ENCODE assay signal across 23 mouse cellular contexts in the genomic region with DNA sequence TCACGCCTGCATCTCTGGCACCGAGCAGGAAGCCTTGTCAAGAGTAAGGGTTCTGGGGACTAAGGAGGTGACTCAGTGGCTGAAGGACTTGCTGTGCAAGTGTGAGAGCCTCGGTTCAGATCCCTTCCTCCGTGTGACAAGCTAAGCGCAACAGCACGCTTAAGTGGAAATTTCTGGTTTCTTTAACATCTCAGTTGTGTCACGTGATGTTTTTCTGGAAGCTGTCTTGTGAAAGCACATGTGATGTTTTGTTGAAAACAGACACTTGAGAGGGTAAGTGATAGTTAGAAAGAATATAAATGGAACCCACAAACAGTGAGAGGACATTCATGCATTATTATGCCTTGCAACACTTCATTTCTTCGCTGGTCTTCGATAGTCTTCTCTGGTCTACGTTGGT. TPM values are rescaled to one million over a fixed set of nuclear protein-coding genes. Genes with fewer than 3 reads are reported as not detected.
DNase-seq lines count a peak whose midpoint lies in the region; ATAC-seq and TF ChIP-seq lines count a peak whose summit lies in the region.
"Had no signal": no experiment of that assay in that cellular context is flagged by ENCODE, and none has a peak within 500 bp of the region (broad histone marks: within the 10 kb centered on the region; RNA-seq: fewer than 3 reads in every experiment).

No protein-coding gene starts in this region.

- no peaks in the 10 kb centered on the region for H3K27me3 ChIP-seq in testis, adult 2 months (ENCODE audit: control insufficient read depth, insufficient read depth, low read length)
- H3K27me3 ChIP-seq in CH12.LX (replicated peaks): no peaks in the 10 kb centered on the region
- no peaks in the 10 kb centered on the region for H3K27me3 ChIP-seq in splenic B cell, adult 2 months (ENCODE audit: control insufficient read depth, insufficient read depth, low read length, poor library complexity, severe bottlenecking)
- H3K27me3 ChIP-seq: embryonic facial prominence, embryonic 12.5 days; Patski had no signal

- H3K27ac ChIP-seq in testis, adult 2 months (ENCODE audit: control insufficient read depth, insufficient read depth, low read depth, low read length): peak overlapping the region; percentile 48
- H3K27ac ChIP-seq in CH12.LX (ENCODE audit: insufficient read depth, low read depth): no peak overlapping the region
- H3K27ac ChIP-seq: embryonic facial prominence, embryonic 10.5 days; embryonic facial prominence, embryonic 12.5 days had no signal

- ATAC-seq in megakaryocyte progenitor cell, adult 5-6 weeks (replicated peaks; ENCODE audit: poor library complexity): no peak
- ATAC-seq: activated CD4-positive, CD25-positive, alpha-beta regulatory T cell, adult 4 months; CD4-positive, CD25-positive, alpha-beta regulatory T cell, adult 4 months; forebrain, embryonic 14.5 days; forebrain, embryonic 16.5 days; Patski had no signal

- no peak overlapping the region for H3K4me3 ChIP-seq in testis, adult 2 months (ENCODE audit: control insufficient read depth, low read depth, low read length)
- H3K4me3 ChIP-seq in CH12.LX (replicated peaks in 1 of 3; ENCODE audit: low read depth in 2 of 3, low read length in 2 of 3, poor library complexity in 1 of 3): no peak overlapping the region
- H3K4me3 ChIP-seq: embryonic facial prominence, embryonic 10.5 days; embryonic facial prominence, embryonic 12.5 days had no signal

- no peak for TF ChIP-seq CTCF in testis, adult 2 months (IDR thresholded peaks at IDR 0.05; ENCODE audit: control insufficient read depth, insufficient read depth, insufficient replicate concordance, low read depth, low read length)
- TF ChIP-seq CTCF in CH12.LX (conservative IDR thresholded peaks at IDR 0.05 in 1 of 2, IDR thresholded peaks at IDR 0.05 in 1 of 2; ENCODE audit: low read depth in 2 of 2, low read length in 2 of 2): no peak

- no peak for TF ChIP-seq EP300 in CH12.LX (IDR thresholded peaks at IDR 0.05; ENCODE audit: low read length)

- no peak for TF ChIP-seq RAD21 in CH12.LX (IDR thresholded peaks at IDR 0.05; ENCODE audit: low read depth, low read length)

- no peak for TF ChIP-seq POLR2A in testis, adult 2 months (IDR thresholded peaks at IDR 0.05; ENCODE audit: control insufficient read depth, low read depth, low read length)
- TF ChIP-seq POLR2A in CH12.LX (IDR thresholded peaks at IDR 0.05; ENCODE audit: low read depth, low read length): no peak

- no peak overlapping the region for H3K9ac ChIP-seq in CH12.LX (ENCODE audit: insufficient read depth, low read depth)
- H3K9ac ChIP-seq: embryonic facial prominence, embryonic 12.5 days had no signal

- dilution Hi-C loops in CH12.LX (cut with MboI; ENCODE audit: extremely low pct_ligation_motif_present, extremely low pct_unique_long_range_greater_than_20kb, low sequenced_read_pairs): no loop called here

- H3K4me1 ChIP-seq in testis, adult 2 months (ENCODE audit: control insufficient read depth, insufficient read depth, low read length): peaks cover 5% of the 10 kb centered on the region
- H3K4me1 ChIP-seq in CH12.LX (ENCODE audit: control insufficient read depth in 1 of 2, insufficient read depth in 2 of 2): peaks cover 16 to 53% of the 10 kb centered on the region in 2 experiments
- H3K4me1 ChIP-seq: embryonic facial prominence, embryonic 12.5 days had no signal

- H3K79me2 ChIP-seq in CH12.LX (replicated peaks; ENCODE audit: control insufficient read depth, extremely low read depth, insufficient read depth, poor library complexity, severe bottlenecking): no peaks in the 10 kb centered on the region

- no peak overlapping the region for H3K4me2 ChIP-seq in CH12.LX (ENCODE audit: insufficient read depth, low read depth, poor library complexity, severe bottlenecking)
- H3K4me2 ChIP-seq: embryonic facial prominence, embryonic 12.5 days had no signal

- no peaks in the 10 kb centered on the region for H3K9me3 ChIP-seq in CH12.LX (replicated peaks; ENCODE audit: low read length)
- H3K9me3 ChIP-seq: embryonic facial prominence, embryonic 10.5 days; embryonic facial prominence, embryonic 12.5 days had no signal

- no peak for DNase-seq in testis, postnatal 14 days (ENCODE audit: low spot score)
- no peak for DNase-seq in CH12.LX (ENCODE audit: extremely low read depth)
- peak; percentile 4 for DNase-seq in splenic B cell, adult 2 months (ENCODE audit: low read depth, low spot score)
- DNase-seq in right cerebral cortex, adult 18-20 months: no peak
- DNase-seq: adrenal gland, adult 8-10 months; adrenal gland, postnatal 14 days; adrenal gland, postnatal 36 days; cerebellum, adult 11-12 months; cerebellum, adult 2 months; cerebellum, adult 9-10 months; cerebellum, postnatal 10 days; cerebellum, postnatal 25 days had no signal

- in situ Hi-C loops in CH12.LX (cut with MboI; ENCODE audit: low pct_ligation_motif_present, low pct_unique_long_range_greater_than_20kb, low sequenced_read_pairs): no loop called here

- no peaks in the 10 kb centered on the region for H3K36me3 ChIP-seq in testis, adult 2 months (ENCODE audit: control insufficient read depth, insufficient read depth, low read length)
- no peaks in the 10 kb centered on the region for H3K36me3 ChIP-seq in CH12.LX (replicated peaks in 1 of 2; ENCODE audit: control insufficient read depth in 1 of 2, insufficient read depth in 1 of 2, low read length in 1 of 2)
- no peaks in the 10 kb centered on the region for H3K36me3 ChIP-seq in splenic B cell, adult 2 months (ENCODE audit: control insufficient read depth, insufficient read depth, low read length, poor library complexity, severe bottlenecking)
- H3K36me3 ChIP-seq: embryonic facial prominence, embryonic 10.5 days; embryonic facial prominence, embryonic 12.5 days had no signal

TF ChIP-seq in CH12.LX, 34 proteins besides CTCF, POLR2A, EP300 and RAD21:
- peak; percentile 52; the same call in 1 of the 2 replicates for TF ChIP-seq MAX (IDR thresholded peaks at IDR 0.05; ENCODE audit: low read length)
- TF ChIP-seq USF2 (conservative IDR thresholded peaks at IDR 0.05; ENCODE audit: low read depth, low read length): peak; percentile 75
- no peak for TF ChIP-seq PAX5 (IDR thresholded peaks at IDR 0.05; ENCODE audit: low read length)
- peak; percentile 74 for TF ChIP-seq BHLHE40 (IDR thresholded peaks at IDR 0.05; ENCODE audit: low read depth, low read length)
- TF ChIP-seq USF1 (IDR thresholded peaks at IDR 0.05; ENCODE audit: low read depth, low read length): peak; percentile 61
- TF ChIP-seq ZMIZ1 (IDR thresholded peaks at IDR 0.05; ENCODE audit: low read depth, low read length): no peak

RNA-seq across cellular contexts. Expression of gene Rab3b, which starts 25.9 kb away (rescaled TPM):
- 7.5 and 8.0 TPM in 2 replicates for polyA plus RNA-seq in testis, adult 2 months (2012; rRNA removed)
- total RNA-seq in CH12.LX (2012; rRNA removed): 0.55 and 0.85 TPM in 2 replicates
- 0.15 and 0.56 TPM in 2 replicates for total RNA-seq in CH12.LX (2014; rRNA removed)
- polyA plus RNA-seq in CH12.LX (2012; ENCODE audit: insufficient read length, low read depth): 0.76 and 0.94 TPM in 2 replicates
- total RNA-seq in megakaryocyte progenitor cell, adult 5-6 weeks (2015): 0.30 TPM in 1 of 2 replicates, not detected in the other
- not detected in 2 replicates for total RNA-seq in megakaryocyte progenitor cell, adult 5-6 weeks (2017)
- polyA plus RNA-seq: activated CD4-positive, CD25-positive, alpha-beta regulatory T cell, adult 4 months; CD4-positive, CD25-positive, alpha-beta regulatory T cell, adult 4 months had no signal

RNA-seq across cellular contexts. Expression of gene A730015C16Rik, which starts 56.4 kb away (rescaled TPM):
- polyA plus RNA-seq in testis, adult 2 months (2012; rRNA removed): 0.30 and 0.32 TPM in 2 replicates
- total RNA-seq in CH12.LX (2012; rRNA removed) (7.0 and 11.2 TPM in 2 replicates), CH12.LX (2014; rRNA removed) (not detected in 2 replicates)
- 0.26 and 0.48 TPM in 2 replicates for polyA plus RNA-seq in CH12.LX (2012; ENCODE audit: insufficient read length, low read depth)
- 0.22 and 0.46 TPM in 2 replicates for total RNA-seq in megakaryocyte progenitor cell, adult 5-6 weeks (2015)
- total RNA-seq in megakaryocyte progenitor cell, adult 5-6 weeks (2017): 0.37 and 0.71 TPM in 2 replicates
- total RNA-seq: adrenal gland, adult 18-20 months; adrenal gland, adult 8-10 months; adrenal gland, postnatal 14 days; adrenal gland, postnatal 36 days had no signal
- polyA plus RNA-seq: CD4-positive, CD25-positive, alpha-beta regulatory T cell, adult 4 months; cerebellum, adult 2 months; cortical plate, adult 2 months had no signal

RNA-seq across cellular contexts. Expression of gene Kti12, which starts 57.2 kb away (rescaled TPM):
- polyA plus RNA-seq in testis, adult 2 months (2012; rRNA removed): 17.7 and 19.7 TPM in 2 replicates
- 36.1 and 48.4 TPM in 2 replicates for total RNA-seq in CH12.LX (2012; rRNA removed)
- 51.4 and 66.0 TPM in 2 replicates for total RNA-seq in CH12.LX (2014; rRNA removed)
- 73.8 and 81.3 TPM in 2 replicates for polyA plus RNA-seq in CH12.LX (2012; ENCODE audit: insufficient read length, low read depth)
- total RNA-seq in megakaryocyte progenitor cell, adult 5-6 weeks (2015): 43.7 and 55.5 TPM in 2 replicates
- total RNA-seq in megakaryocyte progenitor cell, adult 5-6 weeks (2017): 28.8 and 29.2 TPM in 2 replicates
